Mouse (Mus musculus): ENCODE measurements at regions not wholly inside any gene's neighbourhood (a gene's known extent, or its start where the extent isn't known, plus 50 kb on each side); places are given as distances from the start of the nearest gene placed in this dataset.

- DNase-seq: peak; percentile 21
Observed at GRCm38 (mm10) chr3:83699751-83700150, 66.4 kb upstream of the Sfrp2 start.

- peak; percentile 51 for DNase-seq
Observed at GRCm38 (mm10) chr3:83701075-83701474, 65.0 kb upstream of the Sfrp2 start.

- no peak for DNase-seq
Observed at GRCm38 (mm10) chr3:83704559-83704958, 61.6 kb upstream of the Sfrp2 start.

- DNase-seq: no peak
Observed at GRCm38 (mm10) chr3:83705253-83705652, 60.9 kb upstream of the Sfrp2 start.

GRCm38 (mm10) chr3:83706531-83707243, 59.4 kb upstream of the Sfrp2 start:
- peak; percentile 63 for DNase-seq

- DNase-seq: no peak
Observed at GRCm38 (mm10) chr3:83707278-83707677, 58.8 kb upstream of the Sfrp2 start.

GRCm38 (mm10) chr3:83708973-83709372, 57.1 kb upstream of the Sfrp2 start:
- peak; percentile 31 for DNase-seq

GRCm38 (mm10) chr3:83709531-83709930, 56.6 kb upstream of the Sfrp2 start:
- no peak for DNase-seq

- no peak for DNase-seq
Observed at GRCm38 (mm10) chr3:83710995-83711541, 55.1 kb upstream of the Sfrp2 start.

- no peak for DNase-seq
Observed at GRCm38 (mm10) chr3:83712355-83712754, 53.8 kb upstream of the Sfrp2 start.

- no peak for DNase-seq
Observed at GRCm38 (mm10) chr3:83714572-83714971, 51.5 kb upstream of the Sfrp2 start.

Data from lung, postnatal 10 days (tissue).